Comparison of ENCODE assay signal across 8 mouse cellular contexts in genomic region chr19:45080711-45081110, GRCm38 (mm10). TPM values are rescaled to one million over a fixed set of nuclear protein-coding genes. Genes with fewer than 3 reads are reported as not detected.
A peak's percentile ranks its signal among the peaks of the same experiment; 100 is the strongest.
DNase-seq lines count a peak whose midpoint lies in the region; ATAC-seq lines count a peak whose summit lies in the region.

No protein-coding gene starts in this region.

- H3K4me3 ChIP-seq in heart, embryonic 15.5 days = peak overlapping the region; percentile 46
- peak overlapping the region; percentile 35 for H3K4me3 ChIP-seq in midbrain, embryonic 12.5 days

- peaks cover 59% of the 10 kb centered on the region for H3K4me1 ChIP-seq in heart, embryonic 15.5 days (replicated peaks)
- H3K4me1 ChIP-seq in midbrain, embryonic 12.5 days = peaks cover 35% of the 10 kb centered on the region

- no peaks in the 10 kb centered on the region for H3K36me3 ChIP-seq in heart, embryonic 15.5 days
- no peaks in the 10 kb centered on the region for H3K36me3 ChIP-seq in midbrain, embryonic 12.5 days

- H3K4me2 ChIP-seq in heart, embryonic 15.5 days = peak overlapping the region; percentile 84
- H3K4me2 ChIP-seq in midbrain, embryonic 12.5 days (replicated peaks) = peak overlapping the region; percentile 50

- H3K9ac ChIP-seq in heart, embryonic 15.5 days = peak overlapping the region; percentile 48
- peak overlapping the region; percentile 31; the same call in 1 of the 2 replicates for H3K9ac ChIP-seq in midbrain, embryonic 12.5 days (replicated peaks)

- no peaks in the 10 kb centered on the region for H3K9me3 ChIP-seq in heart, embryonic 15.5 days (replicated peaks)
- no peaks in the 10 kb centered on the region for H3K9me3 ChIP-seq in midbrain, embryonic 12.5 days

- peaks cover 81% of the 10 kb centered on the region for H3K27me3 ChIP-seq in heart, embryonic 15.5 days
- peaks cover 94% of the 10 kb centered on the region for H3K27me3 ChIP-seq in midbrain, embryonic 12.5 days

- no peak for ATAC-seq in heart, embryonic 15.5 days (replicated peaks; ENCODE audit: insufficient number of reproducible peaks, insufficient read depth, low FRiP score, low read depth)
- ATAC-seq in midbrain, embryonic 12.5 days (ENCODE audit: low FRiP score, low read depth) = no peak
- ATAC-seq in monocyte, adult 5-6 weeks (replicated peaks; ENCODE audit: insufficient number of reproducible peaks, low FRiP score, low TSS enrichment, poor library complexity, severe bottlenecking) = no peak

- DNase-seq in kidney, adult 18-20 months = peak; percentile 3
- no peak for DNase-seq in kidney, postnatal 25 days
- DNase-seq in ZHBTc4 (ENCODE audit: low read depth, low spot score) = peak; percentile 34
- no peak for DNase-seq in yolk sac, embryonic 10.5 days (ENCODE audit: low spot score)
- DNase-seq in Muller cell, postnatal 12 days (ENCODE audit: inconsistent ontology term) = no peak

- H3K27ac ChIP-seq in heart, embryonic 15.5 days = no peak overlapping the region
- H3K27ac ChIP-seq in midbrain, embryonic 12.5 days (replicated peaks) = no peak overlapping the region

- 2% methylated on average over 17 of the region's 17 CpGs for WGBS in heart, embryonic 15.5 days
- under 1% methylated on average over 17 of the region's 17 CpGs for WGBS in midbrain, embryonic 12.5 days

RNA-seq across cellular contexts. Expression of gene Kazald1, which starts 5.7 kb away (rescaled TPM):
- 14.1 and 18.4 TPM in 2 replicates for polyA plus RNA-seq in heart, embryonic 15.5 days (2015; fragmentation: Nextera tagmentation; extraction: Ambion mirVana)
- 0.71 and 0.97 TPM in 2 replicates for polyA plus RNA-seq in midbrain, embryonic 12.5 days (2016; fragmentation: Nextera tagmentation; extraction: Ambion mirVana)
- 1.2 TPM in 1 of 3 replicates, not detected in the others for total RNA-seq in monocyte, adult 5-6 weeks (2017)

RNA-seq across cellular contexts. Expression of gene Sfxn3, which starts 33.4 kb away (rescaled TPM):
- 16.1 and 22.1 TPM in 2 replicates for polyA plus RNA-seq in heart, embryonic 15.5 days (2015; fragmentation: Nextera tagmentation; extraction: Ambion mirVana)
- 32.1 and 32.6 TPM in 2 replicates for polyA plus RNA-seq in midbrain, embryonic 12.5 days (2016; fragmentation: Nextera tagmentation; extraction: Ambion mirVana)
- 19.7 to 41.4 TPM (median 22.3 TPM) in 3 replicates for total RNA-seq in monocyte, adult 5-6 weeks (2017)

RNA-seq across cellular contexts. Expression of gene Pdzd7, which starts 35.2 kb away (rescaled TPM):
- 0.11 and 0.16 TPM in 2 replicates for polyA plus RNA-seq in heart, embryonic 15.5 days (2015; fragmentation: Nextera tagmentation; extraction: Ambion mirVana)
- polyA plus RNA-seq in midbrain, embryonic 12.5 days (2016; fragmentation: Nextera tagmentation; extraction: Ambion mirVana) = 0.46 and 0.84 TPM in 2 replicates
- total RNA-seq in monocyte, adult 5-6 weeks (2017) = not detected in 3 replicates

Comparison
In these comparisons a context has a peak if more than half of its experiments do, and no peak if none do; other contexts are left out.
1. DNase-seq: peak in kidney, adult 18-20 months (single experiment) and ZHBTc4 (single experiment); none in kidney, postnatal 25 days (0 of 2), yolk sac, embryonic 10.5 days (single experiment) and Muller cell, postnatal 12 days (single experiment).